Mouse (Mus musculus) erythroid progenitor cell, adult 5-6 weeks (primary cell): ENCODE data around the gene Ythdf2. TPM values are rescaled to one million over a fixed set of nuclear protein-coding genes. Genes with fewer than 3 reads are reported as not detected.
A peak's percentile ranks its signal among the peaks of the same experiment; 100 is the strongest.
"Not testable (repeated sequence)": the region's sequence is repeated elsewhere in the genome, so short reads cannot be mapped to it uniquely, and the experiment has no call there.

Experiments
- ATAC-seq: replicated peaks from 2 replicates; pipeline ENCODE4 v1.8.0; 2016; ENCODE audit warnings: moderate number of reproducible peaks, mild to moderate bottlenecking, moderate TSS enrichment, inconsistent platforms; ENCODE audit not compliant: poor library complexity, low FRiP score, severe bottlenecking
- total RNA-seq, 2 experiments: library from RNA; stranded (forward) in 1 of 2; stranded (reverse) in 1 of 2; fragments of 150-400 nt in 1 of 2; fragments of 186-747, 209-891 nt in 1 of 2; gene quantifications; 2 replicates each; pipeline versions ENCODE4 v1.2.3 to v1.2.4; 2015 to 2017; ENCODE audit warnings: low replicate concordance in 2 of 2

Ythdf2 gene
- total RNA-seq (2015; ENCODE audit: low replicate concordance) = 27.8 and 33.5 TPM in 2 replicates
- 27.2 and 29.4 TPM in 2 replicates for total RNA-seq (2017; ENCODE audit: low replicate concordance)

GRCm38 (mm10) chr4:132211953-132212734, at the start of gene Ythdf2:
Gene Ythdf2, minus strand, starts transcription at chr4:132212303.
- peak; percentile 89 for ATAC-seq

GRCm38 (mm10) chr4:132260404-132261379, 48.6 kb upstream of the Ythdf2 start:
- ATAC-seq = peak; percentile 55

GRCm38 (mm10) chr4:132259248-132259647, 47.1 kb upstream of the Ythdf2 start:
- ATAC-seq = no peak

DNA sequence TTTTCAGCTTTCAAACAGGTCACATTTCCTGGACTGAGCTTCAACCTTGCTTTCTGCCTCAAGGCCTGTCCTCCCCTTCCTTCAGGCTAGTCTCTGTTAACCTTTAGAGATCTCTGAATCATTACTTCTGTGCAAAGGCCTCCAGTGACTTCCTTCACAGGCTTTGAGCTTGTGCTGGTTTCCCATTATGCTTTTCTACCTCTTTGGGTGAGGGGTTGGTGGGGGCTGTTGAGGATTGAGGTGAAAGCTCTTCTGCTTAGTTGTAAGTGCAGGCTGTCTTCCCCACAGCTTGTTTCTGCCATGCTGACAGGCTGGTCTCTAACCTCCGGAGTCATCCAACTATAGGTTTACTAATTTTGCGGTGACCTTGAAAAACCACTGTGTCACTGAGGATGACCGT, 44.3 kb upstream of the Ythdf2 start:
- ATAC-seq = no peak

- no peak for ATAC-seq
Measured at GRCm38 (mm10) chr4:132254986-132255385, 42.9 kb upstream of the Ythdf2 start.

DNA sequence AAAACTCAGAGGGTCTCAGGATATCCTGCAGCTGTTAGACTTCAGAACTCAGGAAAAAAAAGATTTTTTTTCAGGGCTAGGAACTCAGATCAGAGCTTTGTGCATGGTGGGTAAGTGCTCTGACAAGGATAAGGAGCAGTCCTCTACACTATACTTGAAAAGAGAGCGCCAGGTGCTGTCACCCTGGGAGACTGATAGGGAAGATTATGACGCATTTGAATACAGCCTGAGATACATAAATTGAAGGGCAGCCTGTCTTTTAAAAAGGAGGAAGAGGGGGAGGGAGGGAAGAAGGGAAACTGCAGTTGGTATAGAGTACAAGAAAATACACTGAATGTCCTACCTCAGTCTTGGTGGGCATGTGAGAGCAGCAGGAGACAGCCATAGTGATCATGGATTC, 41.5 kb upstream of the Ythdf2 start:
- ATAC-seq = no peak

- ATAC-seq = no peak
Measured at GRCm38 (mm10) chr4:132253128-132253527, 41.0 kb upstream of the Ythdf2 start.

DNA sequence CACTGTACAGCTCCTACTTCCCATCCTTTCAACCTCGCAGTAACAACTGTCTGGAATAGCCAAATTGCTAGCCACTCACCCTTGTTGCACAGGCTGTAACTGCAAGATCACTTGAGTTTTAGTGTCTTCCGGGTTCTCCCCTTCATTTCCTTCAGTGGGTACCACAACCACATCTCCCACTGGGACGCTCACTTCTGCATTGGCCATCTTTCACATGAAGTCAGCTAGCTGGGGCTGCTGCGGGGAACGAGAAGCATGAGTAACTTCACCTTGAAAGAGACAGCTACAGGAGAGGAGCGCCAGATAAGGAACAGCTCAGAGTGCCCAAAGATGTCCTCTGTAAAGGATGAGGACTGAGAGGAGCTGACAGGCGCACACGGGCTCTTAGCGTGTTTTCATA, 39.5 kb upstream of the Ythdf2 start:
- ATAC-seq = no peak

DNA sequence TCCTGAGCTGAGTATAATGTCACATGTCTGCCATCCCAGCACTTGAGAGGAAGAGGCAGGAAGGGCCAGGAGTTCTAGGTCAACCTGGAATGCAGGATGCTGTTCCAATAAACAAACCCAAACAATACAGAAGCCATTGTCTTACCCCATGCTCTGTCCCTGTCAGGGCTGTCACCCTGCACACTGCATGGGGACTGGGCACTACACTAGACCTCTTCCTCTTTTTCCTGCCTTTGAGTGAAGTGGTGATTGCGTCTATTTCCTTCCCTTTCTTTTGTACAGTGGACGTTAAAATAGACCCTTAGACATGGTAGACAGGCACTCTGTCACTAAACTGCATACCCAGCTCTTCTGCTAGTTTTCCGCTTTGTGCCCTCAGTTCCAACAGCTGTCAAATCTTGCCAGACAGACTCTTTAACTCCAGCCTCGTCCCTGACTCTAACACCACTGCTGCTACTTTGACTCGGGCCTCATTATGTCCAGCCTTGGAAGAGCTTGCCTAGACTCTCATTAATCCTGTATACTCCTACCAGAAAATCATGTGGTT, 35.4 kb upstream of the Ythdf2 start:
- no peak for ATAC-seq

DNA sequence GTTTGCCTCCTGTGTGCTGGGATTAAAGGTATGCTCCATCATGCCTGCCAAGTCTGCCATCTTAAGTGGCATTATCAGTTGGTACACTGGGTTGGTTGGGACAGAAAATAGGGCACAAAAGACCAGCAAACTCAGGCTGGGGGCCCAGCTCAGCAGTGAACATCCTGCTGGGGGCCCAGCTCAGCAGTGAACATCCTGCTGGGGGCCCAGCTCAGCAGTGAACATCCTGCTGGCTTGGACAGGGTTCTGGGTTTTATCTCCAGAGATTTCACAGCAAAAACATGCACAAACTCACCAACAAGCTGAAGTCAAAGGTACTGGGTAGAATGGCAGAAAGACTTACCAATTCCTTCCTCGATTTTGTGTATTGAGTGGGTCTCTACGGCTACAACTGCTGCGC, 33.5 kb upstream of the Ythdf2 start:
- ATAC-seq = no peak

- ATAC-seq = peak; percentile 85
Measured at GRCm38 (mm10) chr4:132241208-132241607, 29.1 kb upstream of the Ythdf2 start.

GRCm38 (mm10) chr4:132240367-132240766, 28.3 kb upstream of the Ythdf2 start:
- no peak for ATAC-seq

DNA sequence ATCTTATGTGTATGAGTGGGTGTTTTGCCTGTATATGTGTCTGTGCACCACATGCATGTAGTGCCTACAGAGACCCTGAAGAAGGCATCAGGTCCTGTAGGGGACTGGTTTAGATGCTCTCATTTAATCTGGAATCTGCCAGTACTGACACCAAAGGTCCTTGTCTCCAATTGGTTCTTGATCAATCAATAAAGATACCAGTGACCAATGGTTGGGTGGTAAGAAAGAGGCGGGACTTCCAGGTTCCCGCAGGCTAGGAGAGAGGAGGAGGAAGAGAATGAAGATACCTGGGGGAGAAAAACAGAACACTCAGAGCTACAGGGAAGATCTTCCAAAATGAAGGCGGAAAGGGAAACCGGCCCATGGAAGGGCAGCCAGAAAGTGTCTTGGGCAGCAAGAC, 26.3 kb upstream of the Ythdf2 start:
- no peak for ATAC-seq

- no peak for ATAC-seq
Measured at GRCm38 (mm10) chr4:132234710-132235109, 22.6 kb upstream of the Ythdf2 start.

DNA sequence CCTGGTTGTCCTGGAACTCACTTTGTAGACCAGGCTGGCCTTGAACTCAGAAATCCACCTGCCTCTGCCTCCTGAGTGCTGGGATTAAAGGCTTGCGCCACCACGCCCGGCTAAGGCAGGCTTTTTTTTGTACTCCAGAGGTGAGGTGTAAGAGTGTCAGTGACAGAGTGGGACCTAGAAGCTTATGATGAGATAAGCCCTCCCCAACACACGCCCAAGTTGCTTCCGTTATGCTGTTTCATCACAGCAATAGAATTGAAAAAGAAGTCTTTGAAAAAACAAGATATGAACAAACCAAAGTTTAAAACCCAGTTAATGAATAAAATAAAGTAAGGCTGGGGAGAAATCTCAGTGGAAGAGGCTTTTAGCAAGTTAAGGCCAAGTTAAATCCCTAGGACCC, 18.3 kb upstream of the Ythdf2 start:
- no peak for ATAC-seq

DNA sequence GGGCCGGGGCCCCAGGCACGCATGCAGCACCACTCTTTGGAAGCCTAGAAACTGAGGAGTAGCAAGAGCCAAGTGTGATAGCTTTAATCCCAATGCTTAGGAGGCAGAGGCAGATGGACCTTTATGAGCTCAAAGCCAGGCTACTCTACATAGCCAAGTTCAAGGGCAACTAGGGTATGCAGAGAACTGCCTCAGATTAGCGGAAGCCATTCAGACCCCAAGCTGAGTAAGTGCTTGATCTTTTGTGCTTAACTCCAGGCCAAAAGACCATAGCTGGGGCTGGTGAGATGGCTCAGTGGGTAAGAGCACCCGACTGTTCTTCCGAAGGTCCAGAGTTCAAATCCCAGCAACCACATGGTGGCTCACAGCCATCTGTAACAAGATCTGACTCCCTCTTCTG, 9.9 kb upstream of the Ythdf2 start:
- ATAC-seq = not testable (repeated sequence)

DNA sequence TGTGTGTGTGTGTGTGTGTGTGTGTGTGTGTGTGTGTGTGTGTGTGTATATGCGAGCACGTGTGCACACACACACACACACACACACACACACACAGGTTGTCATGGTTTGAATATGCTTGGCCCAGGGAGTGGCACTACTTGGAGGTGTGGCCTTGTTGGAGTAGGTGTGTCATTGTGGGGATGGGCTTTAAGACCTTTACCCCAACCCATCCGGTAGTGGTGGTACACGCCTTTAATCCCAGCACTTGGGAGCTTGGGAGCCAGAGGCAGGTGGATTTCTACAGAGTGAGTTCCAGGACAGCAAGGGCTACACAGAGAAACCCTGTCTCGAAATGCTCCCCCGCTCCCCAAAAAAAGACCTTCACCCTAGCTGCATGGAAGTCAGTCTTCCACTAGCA, 6.3 kb upstream of the Ythdf2 start:
- not testable (repeated sequence) for ATAC-seq

DNA sequence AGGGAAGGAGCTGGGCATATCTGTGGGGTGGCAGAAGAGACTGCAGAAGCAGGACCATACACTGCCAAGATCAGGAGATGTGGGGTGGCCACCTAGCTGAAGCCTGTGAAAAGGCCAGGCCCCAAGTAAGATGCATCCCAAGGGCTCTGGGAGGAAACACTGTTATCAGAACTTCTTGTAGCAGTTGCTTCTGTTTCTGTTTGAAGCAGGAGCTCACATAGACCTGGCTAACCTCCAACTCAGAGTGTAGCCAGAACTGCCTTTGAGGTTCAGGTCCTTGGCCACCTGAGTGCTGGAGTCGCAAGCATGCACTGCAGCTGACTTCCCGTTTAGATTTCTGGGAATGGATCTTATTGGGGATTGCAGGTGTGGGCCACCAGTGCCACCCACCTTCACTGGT, 5.7 kb upstream of the Ythdf2 start:
- no peak for ATAC-seq

DNA sequence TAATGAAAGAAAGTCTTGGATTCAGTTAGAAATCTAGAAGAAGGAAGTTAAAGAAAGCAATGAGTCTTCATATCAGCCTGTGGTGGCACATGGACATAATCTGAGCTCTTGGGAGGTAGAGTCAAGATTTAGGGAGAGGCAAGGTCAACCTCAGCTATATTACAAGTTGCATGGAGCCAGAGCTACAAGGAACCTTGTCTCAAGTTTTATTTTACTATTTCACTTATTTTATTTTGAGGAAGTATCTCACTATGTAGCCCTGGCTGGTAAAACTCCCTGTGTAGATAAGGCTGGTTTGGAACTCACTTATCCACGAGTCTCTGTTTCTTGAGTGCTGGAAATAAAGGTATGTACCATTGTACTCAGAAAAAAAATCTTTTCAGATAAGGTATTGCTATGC, 4.5 kb upstream of the Ythdf2 start:
- ATAC-seq = no peak

DNA sequence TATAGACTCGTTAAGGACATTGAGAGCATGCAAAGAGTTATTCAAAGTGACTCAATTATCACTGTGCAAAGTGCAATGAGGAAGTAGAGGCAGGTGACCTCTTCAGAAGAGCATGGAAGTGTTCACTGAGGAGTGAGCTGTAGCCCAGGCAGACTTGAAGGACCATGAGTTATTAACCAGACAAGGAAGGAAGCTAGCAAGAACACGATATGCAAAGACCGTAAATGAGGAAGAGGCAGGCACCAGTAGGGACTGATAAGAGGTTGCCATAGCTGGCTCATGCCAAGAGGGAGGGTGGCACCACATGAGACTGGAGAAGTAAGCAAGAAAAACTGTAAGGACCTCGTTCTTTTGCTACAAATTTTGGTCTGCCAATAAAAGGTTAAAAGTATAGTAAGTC, 2.7 kb upstream of the Ythdf2 start:
- ATAC-seq = peak; percentile 68
